Mouse (Mus musculus) liver, embryonic 14.5 days (tissue): ENCODE results near the gene Slfn3. TPM values are rescaled to one million over a fixed set of nuclear protein-coding genes. Genes with fewer than 3 reads are reported as not detected.
"Not testable (repeated sequence)": the region's sequence is repeated elsewhere in the genome, so short reads cannot be mapped to it uniquely, and the experiment has no call there.

ENCODE experiments used
- ATAC-seq: fragments of 200-750 bp; cut with Nextera tagmentation; 2 replicates; pipeline ENCODE4 v1.8.0; 2017; ENCODE audit warnings: moderate number of reproducible peaks, mild to moderate bottlenecking, moderate library complexity; ENCODE audit not compliant: insufficient read depth
- DNase-seq, 3 experiments: peaks; one replicate each; pipeline ENCODE4 v3.0.0-alpha.2; 2012 to 2013; ENCODE audit warnings: low read depth in 3 of 3, low spot score in 3 of 3
- H3K27ac ChIP-seq: fragments of 300-500 bp; sonication (generic); 2 replicates; pipeline ENCODE4 v1.5.1; 2014; ENCODE audit warnings: moderate library complexity, mild to moderate bottlenecking, control low read depth, inconsistent platforms
- H3K27me3 ChIP-seq: fragments of 300-500 bp; sonication (generic); 2 replicates; pipeline ENCODE4 v1.6.1; 2014; ENCODE audit warnings: mild to moderate bottlenecking, low read length, moderate library complexity; ENCODE audit not compliant: control insufficient read depth, insufficient read depth
- H3K36me3 ChIP-seq: fragments of 300-500 bp; sonication (generic); replicated peaks from 2 replicates; pipeline ENCODE4 v1.6.1; 2014; ENCODE audit warnings: low read depth; ENCODE audit not compliant: control insufficient read depth, insufficient read depth
- H3K4me1 ChIP-seq, 2 experiments: fragments of 200-500 bp in 1 of 2; fragments of 300-500 bp in 1 of 2; sonication (generic) in 1 of 2; replicated peaks; 2 replicates each; pipeline ENCODE4 v1.6.1; 2012 to 2014; ENCODE audit warnings: antibody characterized with exemption in 1 of 2, inconsistent platforms in 1 of 2, low read length in 1 of 2; ENCODE audit not compliant: control insufficient read depth in 2 of 2, insufficient read depth in 2 of 2
- H3K4me2 ChIP-seq: fragments of 300-500 bp; sonication (generic); 2 replicates; pipeline ENCODE4 v1.6.1; 2014; ENCODE audit warnings: low read depth, mild to moderate bottlenecking, control low read depth, moderate library complexity
- H3K4me3 ChIP-seq, 2 experiments: fragments of 200-500 bp in 1 of 2; fragments of 300-500 bp in 1 of 2; sonication (generic) in 1 of 2; 2 replicates each; pipeline ENCODE4 v1.5.1; 2012 to 2014; ENCODE audit warnings: low read depth in 2 of 2, low read length in 2 of 2, mild to moderate bottlenecking in 2 of 2, control low read depth in 1 of 2, inconsistent platforms in 1 of 2, moderate library complexity in 1 of 2; ENCODE audit not compliant: insufficient read depth in 1 of 2
- H3K9ac ChIP-seq: fragments of 300-500 bp; sonication (generic); replicated peaks from 2 replicates; pipeline ENCODE4 v1.6.1; 2014; ENCODE audit warnings: mild to moderate bottlenecking, control low read depth, moderate library complexity
- H3K9me3 ChIP-seq: fragments of 300-500 bp; sonication (generic); 2 replicates; pipeline ENCODE4 v1.6.1; 2016; ENCODE audit warnings: low read length, mixed read lengths; ENCODE audit not compliant: control insufficient read depth
- CTCF ChIP-seq: IDR thresholded peaks from 2 replicates; pipeline ENCODE4 v1.5.1; 2016; ENCODE audit warnings: antibody characterized with exemption, low read depth, control low read depth
- EP300 ChIP-seq: IDR thresholded peaks from 2 replicates; pipeline ENCODE4 v1.6.1; 2016; ENCODE audit warnings: antibody characterized with exemption, low read depth
- WGBS: fragments of 180-500 bp; shearing (Covaris S2); extraction: QIAGEN DNeasy Blood & Tissue Kit; methylation state at CpG from one replicate; pipeline ENCODE4 v1.1.7; 2014; ENCODE audit not compliant: insufficient replicate concordance; 5-methylcytosine and 5-hydroxymethylcytosine counted together
- polyA plus RNA-seq, 2 experiments: library from polyadenylated mRNA; depleted of rRNA in 1 of 2; stranded (reverse) in 1 of 2; unstranded in 1 of 2; fragments of >200 nt; fragmentation: Nextera tagmentation in 1 of 2; extraction: Ambion mirVana in 1 of 2; gene quantifications; 2 replicates each; pipeline versions ENCODE4 v1.2.1 to v1.2.3; 2012 to 2014

Slfn3 gene
- 1.3 and 2.6 TPM in 2 replicates for polyA plus RNA-seq (2012; rRNA removed)
- 2.4 and 2.7 TPM in 2 replicates for polyA plus RNA-seq (2014; fragmentation: Nextera tagmentation; extraction: Ambion mirVana)

- Histone ChIP-seq H3K27ac (peak within 1 kb of the TSS; percentile 61), H3K4me3 (peak within 1 kb of the TSS; percentile 58 to 62), H3K36me3 (no peaks in the 10 kb centered on the region; the same call in 1 of the 2 replicates), H3K9me3 (no peaks in the 10 kb centered on the region), H3K27me3 (no peaks in the 10 kb centered on the region), H3K9ac (peak within 1 kb of the TSS; percentile 65), H3K4me2 (peak within 1 kb of the TSS; percentile 71), H3K4me1 (peaks cover 0 to 2% of the 10 kb centered on the region in 2 experiments; a peak in 2 of 4 replicates)
- ATAC-seq, result peak; percentile 51
- peak; percentile 10 to 48 (median 11) for DNase-seq
- TF ChIP-seq EP300 (no peak), CTCF (no peak)
- 19% methylated on average over 12 of the region's 12 CpGs for WGBS
These were observed at the start of gene Slfn3 for GRCm38 (mm10) chr11:83191134-83191893. TSS of gene Slfn3 (plus strand) at chr11:83191330.

DNA sequence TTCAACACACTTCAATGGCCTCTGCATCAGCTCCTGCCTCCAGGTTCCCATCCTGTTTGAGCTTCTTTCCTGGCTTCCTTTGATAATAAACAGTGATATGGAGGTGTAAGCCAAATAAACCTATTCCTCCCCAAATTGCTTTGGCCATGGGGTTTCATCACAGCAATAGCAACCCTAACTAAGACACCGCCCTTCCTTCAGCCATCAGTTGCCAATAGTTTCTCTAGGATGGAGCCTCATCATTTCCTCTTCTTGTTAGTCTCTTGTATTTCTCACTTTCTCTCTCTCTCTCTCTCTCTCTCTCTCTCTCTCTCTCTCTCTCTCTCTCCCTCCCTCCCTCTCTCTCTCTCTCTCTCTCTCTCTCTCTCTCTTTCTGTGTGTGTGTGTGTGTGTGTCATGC is 42.2 kb upstream of the Slfn3 start:
- not testable (repeated sequence) for H3K4me3 ChIP-seq, H3K36me3 ChIP-seq, H3K27me3 ChIP-seq, ATAC-seq, H3K9me3 ChIP-seq, H3K4me2 ChIP-seq, H3K9ac ChIP-seq, H3K27ac ChIP-seq, H3K4me1 ChIP-seq, DNase-seq
- WGBS, result no CpG with 5 or more reads among the region's 1 CpGs

GRCm38 (mm10) chr11:83174948-83175539 is 16.1 kb upstream of the Slfn3 start, which contains the start of gene Slfn4:
TSS of gene Slfn4 (plus strand) at chr11:83175186.
- H3K36me3 ChIP-seq, result no peaks in the 10 kb centered on the region
- TF ChIP-seq EP300 (no peak), CTCF (no peak)
- no peaks in the 10 kb centered on the region for H3K9me3 ChIP-seq
- no peak within 1 kb of the TSS for H3K27ac ChIP-seq
- H3K27me3 ChIP-seq, result no peaks in the 10 kb centered on the region
- H3K4me1 ChIP-seq, result no peaks in the 10 kb centered on the region
- DNase-seq, result no peak
- H3K4me2 ChIP-seq, result no peak within 1 kb of the TSS
- 66% methylated on average over 12 of the region's 12 CpGs for WGBS
- H3K4me3 ChIP-seq, result no peak within 1 kb of the TSS
- no peak within 1 kb of the TSS for H3K9ac ChIP-seq
- ATAC-seq, result no peak

GRCm38 (mm10) chr11:83192001-83192400 is 871 bp downstream of the Slfn3 start:
- peak overlapping the region; percentile 71 for H3K4me2 ChIP-seq
- WGBS, result 33% methylated on average over 3 of the region's 3 CpGs
- peak overlapping the region; percentile 61 for H3K27ac ChIP-seq
- H3K9ac ChIP-seq, result peak overlapping the region; percentile 65
- peak; percentile 88 for ATAC-seq
- H3K27me3 ChIP-seq, result no peaks in the 10 kb centered on the region
- no peaks in the 10 kb centered on the region for H3K9me3 ChIP-seq
- H3K4me1 ChIP-seq, result peaks cover 0 to 2% of the 10 kb centered on the region in 2 experiments; a peak in 2 of 4 replicates
- no peaks in the 10 kb centered on the region; the same call in 1 of the 2 replicates for H3K36me3 ChIP-seq
- TF ChIP-seq CTCF (peak; percentile 78), EP300 (no peak)
- DNase-seq, result peak; percentile 54 to 67 (median 55)
- H3K4me3 ChIP-seq, result peak overlapping the region; percentile 56 to 58

GRCm38 (mm10) chr11:83205002-83205401 is 13.9 kb downstream of the Slfn3 start:
- no peak overlapping the region for H3K27ac ChIP-seq

More at GRCm38 (mm10) chr11:83205002-83205401, 13.9 kb downstream of the Slfn3 start:
- no peak overlapping the region for H3K9ac ChIP-seq
- no peaks in the 10 kb centered on the region for H3K4me1 ChIP-seq
- H3K9me3 ChIP-seq, result no peaks in the 10 kb centered on the region
- H3K27me3 ChIP-seq, result no peaks in the 10 kb centered on the region
- TF ChIP-seq EP300 (no peak), CTCF (no peak)
- no peak overlapping the region for H3K4me3 ChIP-seq
- H3K36me3 ChIP-seq, result no peaks in the 10 kb centered on the region
- ATAC-seq (no peak), DNase-seq (no peak)
- no peak overlapping the region for H3K4me2 ChIP-seq
